Mouse (Mus musculus) stomach, postnatal 0 days (tissue): ENCODE results near the gene Cep112. TPM values are rescaled to one million over a fixed set of nuclear protein-coding genes. Genes with fewer than 3 reads are reported as not detected.

ENCODE experiments used
- ATAC-seq: fragments of 200-750 bp; cut with Nextera tagmentation; 2 replicates; pipeline ENCODE4 v1.8.0; 2017; ENCODE audit not compliant: low FRiP score, low TSS enrichment
- DNase-seq: peaks from one replicate; pipeline ENCODE4 v3.0.0-alpha.2; 2016; ENCODE audit warnings: low spot score
- H3K27ac ChIP-seq: fragments of 300-500 bp; sonication (generic); replicated peaks from 2 replicates; pipeline ENCODE4 v1.5.1; 2014; ENCODE audit warnings: mild to moderate bottlenecking, control low read depth
- H3K27me3 ChIP-seq: fragments of 300-500 bp; sonication (generic); 2 replicates; pipeline ENCODE4 v1.6.1; 2014; ENCODE audit warnings: low read length; ENCODE audit not compliant: control insufficient read depth, insufficient read depth
- H3K36me3 ChIP-seq: fragments of 300-500 bp; sonication (generic); 2 replicates; pipeline ENCODE4 v1.6.1; 2014; ENCODE audit warnings: low read length, mixed read lengths; ENCODE audit not compliant: control insufficient read depth, insufficient read depth
- H3K4me1 ChIP-seq: fragments of 300-500 bp; sonication (generic); replicated peaks from 2 replicates; pipeline ENCODE4 v1.6.1; 2014; ENCODE audit warnings: antibody characterized with exemption; ENCODE audit not compliant: control insufficient read depth, insufficient read depth
- H3K4me2 ChIP-seq: fragments of 300-500 bp; sonication (generic); replicated peaks from 2 replicates; pipeline ENCODE4 v1.6.1; 2014; ENCODE audit warnings: low read depth, mild to moderate bottlenecking, control low read depth, moderate library complexity
- H3K4me3 ChIP-seq: fragments of 300-500 bp; sonication (generic); 2 replicates; pipeline ENCODE4 v1.5.1; 2014; ENCODE audit warnings: low read depth, low read length, control low read depth
- H3K9ac ChIP-seq: fragments of 300-500 bp; sonication (generic); 2 replicates; pipeline ENCODE4 v1.6.1; 2014; ENCODE audit warnings: mild to moderate bottlenecking, low read length, control low read depth, mixed read lengths
- H3K9me3 ChIP-seq: fragments of 300-500 bp; sonication (generic); 2 replicates; pipeline ENCODE4 v1.6.1; 2016; ENCODE audit warnings: low read length; ENCODE audit not compliant: control insufficient read depth
- CTCF ChIP-seq: IDR thresholded peaks from 2 replicates; pipeline ENCODE4 v1.5.1; 2016; ENCODE audit warnings: antibody characterized with exemption, low read depth, mild to moderate bottlenecking, moderate library complexity
- EP300 ChIP-seq: optimal IDR thresholded peaks from 2 replicates; pipeline ENCODE3; 2016; ENCODE audit warnings: antibody characterized with exemption
- WGBS: fragments of 180-500 bp; shearing (Covaris S2); extraction: QIAGEN DNeasy Blood & Tissue Kit; methylation state at CpG from one replicate; pipeline ENCODE4 v1.1.7; 2014; 5-methylcytosine and 5-hydroxymethylcytosine counted together
- polyA plus RNA-seq: library from polyadenylated mRNA; unstranded; fragments of >200 nt; fragmentation: Nextera tagmentation; extraction: Ambion mirVana; gene quantifications from 2 replicates; pipeline ENCODE4 v1.2.1, GENCODE M21; 2015

Gene Cep112
- polyA plus RNA-seq, 1 experiment from 2014 or later = 3.5 TPM

DNA sequence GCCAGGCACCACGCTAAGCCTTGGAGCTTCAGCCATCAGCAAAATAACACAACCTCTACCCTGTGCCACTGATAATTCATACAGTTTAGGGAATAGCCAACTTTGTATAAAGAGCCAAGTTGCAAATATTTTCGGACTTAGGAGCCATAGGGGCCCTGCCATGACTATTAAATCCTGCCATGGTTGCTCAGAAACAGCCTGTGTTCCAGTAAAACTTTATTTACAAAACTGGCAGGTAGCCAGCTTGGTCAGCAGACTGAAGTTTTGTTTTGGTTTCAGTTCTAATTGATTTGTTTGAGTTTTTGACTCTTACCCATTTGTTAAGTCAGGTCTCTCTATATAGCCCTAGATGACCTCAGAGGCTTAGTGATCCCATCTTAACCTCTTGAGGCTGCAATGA is 421.0 kb downstream of the Cep112 start:
- H3K9me3 ChIP-seq = no peaks in the 10 kb centered on the region
- 41% methylated on average over 2 of the region's 2 CpGs for WGBS
- TF ChIP-seq EP300 (no peak), CTCF (no peak)
- ATAC-seq (no peak), DNase-seq (no peak)
- no peaks in the 10 kb centered on the region for H3K27me3 ChIP-seq
- no peak overlapping the region for H3K27ac ChIP-seq
- no peak overlapping the region for H3K4me2 ChIP-seq
- H3K4me3 ChIP-seq = no peak overlapping the region
- H3K36me3 ChIP-seq = no peaks in the 10 kb centered on the region
- H3K4me1 ChIP-seq = no peaks in the 10 kb centered on the region
- no peak overlapping the region for H3K9ac ChIP-seq

DNA sequence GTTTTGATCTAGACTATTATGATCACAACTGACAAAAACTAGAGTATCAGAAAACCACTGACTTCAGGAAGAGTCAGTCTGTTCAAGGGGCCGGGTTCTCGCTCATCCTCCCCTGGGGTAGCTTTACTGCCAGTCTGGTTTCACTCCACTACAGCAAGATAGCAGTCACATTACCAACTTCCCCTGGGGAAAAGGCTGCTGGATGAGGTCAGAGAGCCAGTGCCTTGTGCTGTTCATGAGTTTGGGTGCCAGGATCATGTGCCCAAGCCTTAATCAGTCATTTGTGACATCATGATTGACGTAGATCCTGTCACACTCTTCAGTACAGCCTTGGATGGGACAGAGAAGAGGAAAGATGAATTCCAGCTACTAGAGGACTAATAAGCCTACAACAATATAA is 421.5 kb downstream of the Cep112 start:
- ATAC-seq = no peak

DNA sequence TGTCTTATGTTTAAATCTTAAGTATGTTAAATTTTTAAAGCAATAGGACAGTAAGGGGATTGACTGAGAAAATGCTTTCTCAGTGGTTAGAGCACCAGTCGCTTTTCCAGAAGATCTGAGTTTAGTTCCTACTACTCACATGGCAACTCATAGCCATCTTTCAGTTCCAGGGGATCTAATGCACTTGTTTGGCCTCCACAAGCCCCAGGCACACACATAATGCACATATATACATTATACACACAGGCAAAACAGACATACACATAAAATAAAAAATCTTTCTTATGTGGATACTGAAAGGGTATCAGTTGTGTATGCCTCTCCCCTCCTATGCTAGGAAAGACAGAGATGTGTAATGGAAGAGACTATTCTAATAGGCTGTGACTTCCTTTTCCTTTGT is 426.8 kb downstream of the Cep112 start:
- WGBS = 97% methylated on average over 1 of the region's 1 CpGs
- TF ChIP-seq EP300 (no peak), CTCF (no peak)
- H3K9me3 ChIP-seq = no peaks in the 10 kb centered on the region
- no peaks in the 10 kb centered on the region for H3K4me1 ChIP-seq
- ATAC-seq = no peak
- no peaks in the 10 kb centered on the region for H3K36me3 ChIP-seq
- H3K9ac ChIP-seq = no peak overlapping the region
- H3K27me3 ChIP-seq = no peaks in the 10 kb centered on the region
- H3K27ac ChIP-seq = no peak overlapping the region
- DNase-seq = no peak
- no peak overlapping the region for H3K4me3 ChIP-seq
- H3K4me2 ChIP-seq = no peak overlapping the region

More for the DNA sequence above, 421.5 kb downstream of the Cep112 start:
- 88% methylated on average over 3 of the region's 3 CpGs for WGBS
- no peak overlapping the region for H3K4me3 ChIP-seq
- H3K27me3 ChIP-seq = no peaks in the 10 kb centered on the region
- H3K27ac ChIP-seq = no peak overlapping the region
- H3K9ac ChIP-seq = no peak overlapping the region
- TF ChIP-seq EP300 (no peak), CTCF (no peak)
- H3K4me1 ChIP-seq = no peaks in the 10 kb centered on the region
- no peak for DNase-seq
- no peaks in the 10 kb centered on the region for H3K9me3 ChIP-seq
- no peaks in the 10 kb centered on the region for H3K36me3 ChIP-seq
- no peak overlapping the region for H3K4me2 ChIP-seq

DNA sequence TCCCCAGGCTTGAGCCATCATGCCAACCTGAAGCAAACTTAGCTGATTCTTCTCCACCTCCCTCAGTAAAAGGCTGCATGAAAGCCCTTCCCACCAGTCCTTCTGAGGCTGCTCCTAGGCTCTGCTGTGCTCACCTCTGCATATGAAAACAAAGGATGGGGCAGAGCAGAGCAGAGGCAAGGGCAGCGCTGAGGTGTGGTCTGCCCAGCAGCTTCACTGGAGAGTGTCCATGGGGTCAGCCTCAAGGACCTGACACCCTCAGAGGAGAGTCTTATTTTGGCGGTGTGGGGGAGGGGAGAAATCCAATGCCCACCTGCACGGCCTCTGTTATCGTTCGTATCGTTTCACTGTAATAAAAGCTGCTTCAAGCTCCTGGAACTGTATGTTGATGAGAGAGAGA is 432.3 kb downstream of the Cep112 start:
- Histone ChIP-seq H3K4me3 (no peak overlapping the region), H3K27ac (no peak overlapping the region), H3K9me3 (no peaks in the 10 kb centered on the region), H3K4me2 (no peak overlapping the region), H3K27me3 (no peaks in the 10 kb centered on the region), H3K36me3 (no peaks in the 10 kb centered on the region), H3K4me1 (no peaks in the 10 kb centered on the region), H3K9ac (no peak overlapping the region)
- no peak for DNase-seq
- ATAC-seq = no peak
- 43% methylated on average over 6 of the region's 6 CpGs for WGBS
- no peak for TF ChIP-seq CTCF
- TF ChIP-seq EP300 = no peak

DNA sequence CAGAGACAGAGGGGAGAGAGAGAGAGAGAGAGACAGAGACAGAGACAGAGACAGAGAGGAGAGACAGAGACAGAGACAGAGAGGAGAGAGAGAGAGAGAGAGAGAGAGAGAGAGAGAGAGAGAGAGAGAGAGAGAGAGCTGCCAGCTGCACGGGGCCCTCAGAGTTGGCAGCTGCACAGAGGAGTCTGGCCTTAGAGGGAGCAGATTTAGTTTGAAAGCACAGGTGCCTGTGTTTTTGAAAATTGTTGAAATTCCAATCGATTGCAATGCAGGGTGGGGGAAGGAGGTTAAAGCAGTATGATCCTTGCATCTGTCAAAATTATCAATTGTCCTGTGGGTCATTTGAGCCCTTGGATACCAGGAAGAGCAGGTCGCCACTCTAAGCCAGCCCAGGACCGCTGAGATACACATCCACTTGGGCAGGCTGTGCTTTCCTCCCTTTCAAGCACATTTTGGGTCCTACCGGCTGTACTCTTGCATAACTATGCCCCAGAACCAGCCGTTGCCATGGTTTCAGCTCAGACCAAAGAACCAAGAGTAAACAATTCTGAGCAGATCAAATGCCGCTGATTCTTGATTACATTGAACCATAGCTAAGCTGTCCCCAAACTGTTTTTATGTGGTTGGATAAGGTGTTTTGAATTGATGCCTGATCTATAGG is 432.8 kb downstream of the Cep112 start:
- Histone ChIP-seq H3K4me2 (no peak overlapping the region), H3K4me1 (no peaks in the 10 kb centered on the region), H3K9me3 (no peaks in the 10 kb centered on the region), H3K4me3 (no peak overlapping the region), H3K27me3 (no peaks in the 10 kb centered on the region), H3K9ac (no peak overlapping the region), H3K27ac (no peak overlapping the region), H3K36me3 (no peaks in the 10 kb centered on the region)
- no peak for TF ChIP-seq CTCF
- TF ChIP-seq EP300 = no peak
- DNase-seq = no peak
- ATAC-seq = no peak
- WGBS = 19% methylated on average over 7 of the region's 7 CpGs

GRCm38 (mm10) chr11:108858339-108858804 is 433.4 kb downstream of the Cep112 start:
- ATAC-seq (peak; percentile 45; the same call in 1 of the 2 replicates), DNase-seq (no peak)
- H3K4me2 ChIP-seq = no peak overlapping the region

More at GRCm38 (mm10) chr11:108858339-108858804, 433.4 kb downstream of the Cep112 start:
- no peak overlapping the region for H3K4me3 ChIP-seq
- no peaks in the 10 kb centered on the region for H3K36me3 ChIP-seq
- no peaks in the 10 kb centered on the region for H3K9me3 ChIP-seq
- no peaks in the 10 kb centered on the region for H3K4me1 ChIP-seq
- no peaks in the 10 kb centered on the region for H3K27me3 ChIP-seq
- 60% methylated on average over 3 of the region's 3 CpGs for WGBS
- no peak overlapping the region for H3K27ac ChIP-seq
- TF ChIP-seq EP300 (no peak), CTCF (no peak)
- H3K9ac ChIP-seq = no peak overlapping the region
